In the genomic region with DNA sequence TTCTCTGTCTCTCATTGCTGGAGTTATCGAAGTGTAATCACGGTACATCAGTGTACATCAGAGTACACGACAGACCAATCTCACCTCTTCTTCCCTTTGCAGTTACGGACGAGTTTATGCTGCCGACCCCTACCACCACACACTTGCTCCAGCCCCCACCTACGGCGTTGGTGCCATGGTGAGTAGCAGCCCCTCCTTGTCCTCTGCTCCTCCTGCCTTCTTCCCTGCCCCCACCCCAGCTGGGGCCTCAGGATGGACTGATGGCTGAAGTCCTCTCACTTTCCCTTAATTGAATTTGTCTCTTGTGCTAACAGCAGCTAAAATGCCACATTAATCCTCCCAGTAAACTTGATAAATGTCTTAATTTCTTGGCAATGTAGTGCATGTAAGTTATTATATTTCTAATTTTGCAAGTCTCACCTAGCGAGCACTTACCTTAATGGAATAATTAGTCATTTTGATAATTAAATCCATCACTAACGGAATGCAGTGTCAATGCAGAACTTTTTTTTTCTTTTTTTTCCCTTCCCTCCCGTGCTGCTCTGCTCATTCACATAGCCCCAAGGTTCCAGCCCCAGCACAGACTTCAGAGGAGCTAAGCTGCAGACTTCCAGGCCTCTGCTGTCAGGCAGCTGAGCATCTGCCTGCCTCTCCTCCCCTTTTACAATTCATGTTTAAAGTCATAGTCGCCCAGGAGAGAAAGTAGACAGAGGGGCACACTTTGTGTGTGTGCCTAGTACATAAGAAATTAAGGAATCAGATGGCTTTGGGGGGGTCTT, we compare ENCODE assay signal across 19 mouse cellular contexts.
DNase-seq lines count a peak whose midpoint lies in the region; ATAC-seq and TF ChIP-seq lines count a peak whose summit lies in the region.
"Had no signal": no experiment of that assay in that cellular context is flagged by ENCODE, and none has a peak within 500 bp of the region (broad histone marks: within the 10 kb centered on the region; RNA-seq: fewer than 3 reads in every experiment).

No protein-coding gene starts in this region.

- no peaks in the 10 kb centered on the region for H3K27me3 ChIP-seq in kidney, embryonic 15.5 days
- H3K27me3 ChIP-seq in embryonic facial prominence, embryonic 11.5 days (ENCODE audit: control insufficient read depth, insufficient read depth, low read length) = no peaks in the 10 kb centered on the region
- no peaks in the 10 kb centered on the region for H3K27me3 ChIP-seq in midbrain, postnatal 0 days (ENCODE audit: insufficient read depth, low read length)
- H3K27me3 ChIP-seq: intestine, embryonic 15.5 days; limb, embryonic 13.5 days; liver, embryonic 15.5 days had no signal

- no peak for TF ChIP-seq CTCF in brain, embryonic 14.5 days (IDR thresholded peaks at IDR 0.05; ENCODE audit: borderline replicate concordance, extremely low read depth, insufficient read depth, insufficient read length)
- no peak for TF ChIP-seq CTCF in midbrain, postnatal 0 days (IDR thresholded peaks at IDR 0.05)

- no peaks in the 10 kb centered on the region for H3K36me3 ChIP-seq in kidney, embryonic 15.5 days
- H3K36me3 ChIP-seq in embryonic facial prominence, embryonic 11.5 days (replicated peaks; ENCODE audit: control insufficient read depth, insufficient read depth, low read depth, low read length) = no peaks in the 10 kb centered on the region
- no peaks in the 10 kb centered on the region for H3K36me3 ChIP-seq in midbrain, postnatal 0 days (ENCODE audit: insufficient read depth, low read length)
- H3K36me3 ChIP-seq: heart, embryonic 10.5 days; intestine, embryonic 15.5 days; limb, embryonic 13.5 days; liver, embryonic 15.5 days had no signal

- ATAC-seq in kidney, embryonic 15.5 days (replicated peaks; ENCODE audit: low FRiP score) = peak; percentile 70
- ATAC-seq in embryonic facial prominence, embryonic 11.5 days (replicated peaks; ENCODE audit: insufficient number of reproducible peaks, low FRiP score, low TSS enrichment, low read depth) = no peak
- ATAC-seq in midbrain, postnatal 0 days (ENCODE audit: low FRiP score) = no peak
- ATAC-seq: forebrain, postnatal 0 days; intestine, embryonic 15.5 days had no signal

- no peak overlapping the region for H3K4me3 ChIP-seq in kidney, embryonic 15.5 days (replicated peaks)
- no peak overlapping the region for H3K4me3 ChIP-seq in embryonic facial prominence, embryonic 11.5 days (ENCODE audit: low read depth, low read length)
- no peak overlapping the region for H3K4me3 ChIP-seq in midbrain, postnatal 0 days (ENCODE audit: low read depth, low read length)
- H3K4me3 ChIP-seq: heart, embryonic 10.5 days; intestine, embryonic 15.5 days; left cerebral cortex, adult 2 months; limb, embryonic 13.5 days; liver, embryonic 15.5 days had no signal

- no peak for TF ChIP-seq POLR2A in brain, embryonic 14.5 days (IDR thresholded peaks at IDR 0.05; ENCODE audit: borderline replicate concordance, extremely low read depth, insufficient read depth, insufficient read length, poor library complexity, severe bottlenecking)

- 42% methylated on average over 12 of the region's 12 CpGs for WGBS in kidney, embryonic 15.5 days
- 42% methylated on average over 12 of the region's 12 CpGs for WGBS in embryonic facial prominence, embryonic 11.5 days
- 44% methylated on average over 12 of the region's 12 CpGs for WGBS in midbrain, postnatal 0 days

- no peak overlapping the region for H3K4me2 ChIP-seq in kidney, embryonic 15.5 days
- no peak overlapping the region for H3K4me2 ChIP-seq in embryonic facial prominence, embryonic 11.5 days (ENCODE audit: low read depth, low read length)
- no peak overlapping the region for H3K4me2 ChIP-seq in midbrain, postnatal 0 days (ENCODE audit: low read depth, low read length, poor library complexity, severe bottlenecking)
- H3K4me2 ChIP-seq: intestine, embryonic 15.5 days; limb, embryonic 13.5 days; liver, embryonic 15.5 days had no signal

- no peak overlapping the region for H3K27ac ChIP-seq in kidney, embryonic 15.5 days
- H3K27ac ChIP-seq in embryonic facial prominence, embryonic 11.5 days (replicated peaks; ENCODE audit: low read depth, low read length) = no peak overlapping the region
- no peak overlapping the region for H3K27ac ChIP-seq in midbrain, postnatal 0 days (ENCODE audit: low read depth, low read length)
- H3K27ac ChIP-seq: heart, embryonic 10.5 days; intestine, embryonic 15.5 days; left cerebral cortex, adult 2 months; limb, embryonic 13.5 days; liver, embryonic 15.5 days had no signal

- H3K9me3 ChIP-seq in kidney, embryonic 15.5 days (replicated peaks) = no peaks in the 10 kb centered on the region
- H3K9me3 ChIP-seq in embryonic facial prominence, embryonic 11.5 days (replicated peaks; ENCODE audit: control insufficient read depth, low read length) = no peaks in the 10 kb centered on the region
- no peaks in the 10 kb centered on the region for H3K9me3 ChIP-seq in midbrain, postnatal 0 days (ENCODE audit: low read length)
- H3K9me3 ChIP-seq: heart, embryonic 10.5 days; intestine, embryonic 15.5 days; limb, embryonic 13.5 days; liver, embryonic 15.5 days had no signal

- no peak overlapping the region for H3K9ac ChIP-seq in kidney, embryonic 15.5 days
- no peak overlapping the region; the same call in 1 of the 2 replicates for H3K9ac ChIP-seq in embryonic facial prominence, embryonic 11.5 days (replicated peaks; ENCODE audit: low read length)
- no peak overlapping the region for H3K9ac ChIP-seq in midbrain, postnatal 0 days (replicated peaks; ENCODE audit: low read length, poor library complexity, severe bottlenecking)
- H3K9ac ChIP-seq: forebrain, postnatal 0 days; intestine, embryonic 15.5 days; limb, embryonic 13.5 days; liver, embryonic 15.5 days had no signal

- H3K4me1 ChIP-seq in kidney, embryonic 15.5 days = no peaks in the 10 kb centered on the region
- H3K4me1 ChIP-seq in embryonic facial prominence, embryonic 11.5 days (ENCODE audit: control insufficient read depth, insufficient read depth, low read length) = no peaks in the 10 kb centered on the region
- no peaks in the 10 kb centered on the region for H3K4me1 ChIP-seq in midbrain, postnatal 0 days (ENCODE audit: insufficient read depth, low read length)
- H3K4me1 ChIP-seq: heart, embryonic 10.5 days; intestine, embryonic 15.5 days; liver, embryonic 15.5 days had no signal

- no peak for DNase-seq in kidney, adult 8-10 months
- peak; percentile 52 for DNase-seq in brain, embryonic 14.5 days (ENCODE audit: low read depth)
- DNase-seq in embryonic facial prominence, embryonic 11.5 days (ENCODE audit: low spot score) = peak; percentile 32
- peak; percentile 19 for DNase-seq in midbrain, postnatal 0 days (ENCODE audit: low spot score)
- DNase-seq in thymus, postnatal 36 days = no peak
- no peak for DNase-seq in thymus, postnatal 10 days (ENCODE audit: low spot score in 2 of 2)
- DNase-seq: adrenal gland, adult 2 months; cerebellum, adult 11-12 months; cerebellum, postnatal 36 days; forebrain, postnatal 0 days; gastrocnemius, postnatal 14 days; heart, postnatal 14 days; right cerebral cortex, postnatal 25 days had no signal

Comparison
In these comparisons a context has a peak if more than half of its experiments do, and no peak if none do; other contexts are left out.
1. DNase-seq: peak in brain, embryonic 14.5 days (single experiment), embryonic facial prominence, embryonic 11.5 days (single experiment) and midbrain, postnatal 0 days (single experiment); none in kidney, adult 8-10 months (0 of 2), thymus, postnatal 36 days (0 of 2) and thymus, postnatal 10 days (0 of 2).